Mouse (Mus musculus) MEL-GATA-1-ER (cell line): ENCODE data around the gene Commd4.

Source experiments
- DNase-seq: peaks from one replicate; pipeline ENCODE4 v3.0.0-alpha.2; 2012; ENCODE audit warnings: low read depth; ENCODE audit errors: extremely low read depth

Gene Commd4

DNA sequence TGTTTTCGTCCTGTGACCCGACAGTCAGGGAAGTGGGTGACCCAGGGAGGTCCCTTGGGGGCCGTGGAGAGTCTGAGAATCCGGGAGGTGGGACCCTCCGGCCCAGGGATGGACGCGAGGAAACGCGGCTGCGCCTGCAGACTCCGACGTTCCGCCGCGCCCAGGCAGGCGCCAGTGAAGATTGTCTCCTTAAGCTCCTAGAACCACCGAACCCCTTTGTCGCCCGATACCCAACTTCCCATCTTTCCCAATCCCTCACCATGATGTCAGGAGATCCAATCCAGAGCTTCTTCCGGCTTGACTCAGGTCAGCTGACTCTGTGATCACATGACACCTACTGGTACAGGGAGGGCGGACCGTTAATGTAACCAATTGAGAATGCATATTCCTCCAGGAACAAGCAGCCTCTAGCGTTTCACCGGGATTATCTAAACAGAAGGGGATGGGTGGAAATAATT, at the start of gene Commd4:
Gene Commd4, minus strand, starts transcription at position 319 of the 458 bp plus-strand sequence.
- DNase-seq, result peak; percentile 93

DNA sequence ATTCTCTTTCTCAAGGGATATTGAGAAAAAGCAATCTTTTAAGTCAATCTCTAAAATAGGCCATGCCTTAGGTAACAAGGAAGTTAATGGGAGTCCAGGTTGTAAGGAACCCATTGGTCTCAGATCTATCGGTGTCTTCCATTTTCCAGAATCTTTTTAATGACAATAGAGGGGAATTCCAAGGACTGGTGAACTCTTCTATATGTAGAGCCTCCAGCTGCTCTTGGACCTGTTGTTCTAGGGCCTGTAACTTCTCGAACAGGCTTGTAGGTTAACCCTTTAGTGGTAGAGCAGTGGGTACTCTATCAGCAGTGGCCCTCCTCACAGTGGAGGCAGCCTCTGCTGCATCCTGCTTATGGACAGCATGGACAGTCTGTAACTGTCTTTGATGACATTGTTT, 48.8 kb upstream of the Commd4 start:
- no peak for DNase-seq

DNA sequence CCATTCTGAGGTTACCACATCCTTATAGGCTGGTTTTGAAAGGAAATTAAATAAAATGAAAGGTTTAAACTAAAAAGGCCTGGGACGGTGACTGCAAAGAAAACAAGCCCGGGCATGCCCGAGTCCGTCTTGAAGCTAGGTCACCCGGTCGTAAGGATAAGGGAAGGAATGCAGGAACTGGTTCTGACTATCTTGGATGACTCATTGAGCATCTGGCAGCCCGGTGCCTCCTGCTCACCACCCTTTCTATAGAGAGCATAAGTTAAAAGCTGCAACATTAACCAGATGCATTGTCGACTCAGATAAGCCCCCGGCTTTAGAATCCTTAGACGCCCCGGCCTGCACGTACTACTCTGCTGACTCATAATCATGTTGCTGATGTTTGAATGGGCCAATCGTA, 45.4 kb upstream of the Commd4 start:
- DNase-seq, result peak; percentile 68

DNA sequence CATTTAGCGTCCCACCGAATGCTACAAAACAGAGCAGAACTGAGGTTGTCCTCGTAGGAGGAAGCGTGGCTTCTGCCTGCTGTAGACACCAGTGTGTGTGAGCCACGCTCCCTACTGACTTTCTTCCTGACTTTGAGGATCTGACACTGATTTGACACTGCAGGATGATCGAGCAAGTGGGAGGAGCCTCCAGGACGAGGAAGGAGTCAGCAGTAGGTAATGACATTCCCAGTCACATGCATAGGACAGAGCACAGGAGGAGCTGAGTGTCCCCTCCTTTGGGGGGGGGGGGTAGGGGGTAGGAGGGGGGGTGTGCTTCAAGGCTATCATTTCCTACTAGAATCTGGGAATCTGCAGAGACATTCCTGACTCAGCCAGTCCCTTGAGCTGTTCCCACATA, 44.9 kb upstream of the Commd4 start:
- DNase-seq, result no peak

DNA sequence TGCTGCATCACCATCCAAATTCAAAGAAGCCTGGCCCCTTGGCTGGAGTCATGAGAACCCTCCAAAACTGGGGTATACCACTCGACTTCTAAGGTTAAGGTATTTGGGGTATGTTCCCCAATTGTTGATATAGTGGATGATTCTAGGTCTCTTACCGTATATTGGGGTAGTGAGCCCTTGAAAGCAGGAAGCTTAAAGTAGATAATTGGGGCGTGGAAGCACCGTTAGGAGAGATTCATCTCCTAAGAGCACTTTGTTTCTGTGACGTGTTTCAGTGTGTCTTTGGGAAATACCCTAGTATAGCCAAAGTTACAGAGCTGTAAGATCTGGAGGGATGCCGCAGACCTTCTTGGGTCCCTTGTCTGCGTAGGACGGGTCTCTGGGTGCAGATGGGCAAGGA, 39.3 kb upstream of the Commd4 start:
- DNase-seq, result peak; percentile 62

DNA sequence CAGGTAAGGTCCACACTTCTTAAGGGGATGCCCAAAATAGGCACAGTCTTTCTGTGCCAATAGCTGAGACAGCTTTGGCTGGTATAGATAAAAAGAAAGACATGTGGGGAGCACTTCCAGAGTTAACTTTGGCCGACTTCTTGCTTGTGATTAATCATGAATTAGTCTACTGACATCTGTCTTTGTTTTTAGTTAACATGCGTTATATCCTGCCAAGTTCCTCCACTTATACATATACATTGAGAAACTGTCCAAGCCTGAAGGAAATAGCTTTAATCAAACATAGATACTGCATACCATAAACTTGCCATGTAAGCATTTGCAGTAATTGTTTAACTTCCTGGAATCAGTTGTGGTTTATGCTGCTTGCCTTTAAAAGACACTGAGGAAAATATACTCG, 38.6 kb upstream of the Commd4 start:
- no peak for DNase-seq

DNA sequence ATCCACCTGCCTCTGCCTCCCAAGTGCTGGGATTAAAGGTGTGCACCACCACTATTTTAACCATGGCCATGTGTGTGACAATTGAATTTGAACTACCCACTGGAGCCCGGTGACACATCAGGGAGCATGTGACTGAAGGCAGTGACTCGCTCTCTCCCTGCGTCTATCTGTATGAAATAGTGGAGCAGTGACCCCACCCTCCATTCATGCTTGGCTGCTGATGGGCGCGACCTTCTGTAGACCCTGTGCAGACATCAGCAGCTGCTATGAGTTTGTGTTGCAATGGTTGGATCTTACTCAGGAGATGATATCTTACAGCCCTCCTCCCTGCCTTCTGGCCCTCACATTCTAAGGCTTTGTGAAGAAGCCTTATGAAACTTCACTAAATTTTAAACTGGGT, 10.3 kb upstream of the Commd4 start:
- DNase-seq, result no peak

DNA sequence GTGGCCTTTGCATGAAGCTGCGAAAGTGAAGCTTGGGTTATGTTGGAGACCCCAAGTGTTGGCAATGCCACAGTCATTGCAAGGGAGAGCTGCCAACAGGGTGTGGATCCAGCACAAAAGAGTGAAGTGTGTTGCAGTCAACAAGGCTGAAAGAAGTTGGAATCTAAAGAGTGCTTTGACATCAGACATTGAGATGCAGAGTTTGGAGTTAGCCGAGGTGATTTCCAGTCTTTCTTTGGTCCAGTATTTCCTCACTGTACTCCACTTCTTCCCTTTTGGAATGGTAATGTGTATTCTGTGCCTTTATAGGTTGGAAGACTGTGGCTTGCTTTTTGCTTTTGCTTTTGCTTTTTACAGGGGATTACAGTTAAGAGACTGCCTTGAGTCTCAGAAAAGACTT, 8.0 kb upstream of the Commd4 start:
- no peak for DNase-seq

DNA sequence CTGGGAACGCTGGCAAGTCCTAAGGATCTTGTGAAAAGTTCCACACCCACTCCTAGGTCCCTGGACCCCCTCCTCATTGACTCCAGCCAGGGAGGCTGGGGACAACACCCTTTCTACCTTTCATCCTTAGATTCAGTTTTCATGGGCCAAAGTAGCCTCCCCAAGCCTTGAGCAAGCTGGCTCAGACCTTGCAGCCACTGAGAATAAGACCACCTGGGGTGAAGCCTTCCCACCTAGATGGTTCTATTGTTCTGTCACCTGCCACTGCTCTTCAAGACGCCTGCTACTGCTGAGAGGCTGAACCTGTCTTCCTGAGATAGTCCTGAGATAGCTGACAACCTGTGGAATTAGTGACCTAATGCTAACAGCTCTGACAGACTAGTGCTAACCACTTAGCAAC, 5.0 kb upstream of the Commd4 start:
- DNase-seq, result no peak

DNA sequence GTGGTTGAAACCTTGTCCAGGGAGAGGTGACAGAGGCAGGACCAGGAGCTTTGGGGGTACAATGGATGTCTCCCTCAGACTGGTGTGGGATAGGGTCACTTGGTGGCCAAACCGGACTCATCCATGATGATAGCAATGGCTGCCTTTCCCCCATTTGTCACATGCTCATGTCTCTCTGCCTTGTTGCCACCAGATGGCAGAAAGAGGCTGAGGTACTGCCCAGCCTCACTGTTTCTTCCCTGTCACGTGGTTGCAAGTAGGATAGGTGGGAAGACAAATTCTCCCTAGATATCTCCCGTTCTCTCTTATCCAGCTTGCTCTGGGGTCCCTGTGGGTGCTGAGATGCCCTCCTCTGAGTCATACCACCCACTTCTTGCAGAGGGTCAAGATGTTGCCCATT, 4.4 kb upstream of the Commd4 start:
- DNase-seq, result peak; percentile 53

DNA sequence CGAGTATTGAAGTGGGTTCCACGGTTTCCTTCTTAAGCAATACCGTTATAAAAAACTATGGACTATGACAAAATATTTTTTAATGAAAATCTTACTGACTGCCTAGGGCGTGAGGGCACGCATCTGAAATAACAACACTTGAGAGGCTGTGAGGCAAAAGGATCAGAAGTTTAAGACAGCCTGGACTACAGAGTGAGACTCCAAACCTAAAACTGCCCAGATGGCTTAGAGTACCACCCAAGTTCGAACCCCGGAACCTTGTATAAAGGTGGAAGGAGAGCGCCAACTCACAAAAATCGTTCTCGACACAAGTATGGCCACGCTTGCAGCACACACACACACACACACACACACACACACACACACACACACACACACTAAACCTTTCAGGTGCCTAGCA, 375 bp upstream of the Commd4 start:
- no peak for DNase-seq

DNA sequence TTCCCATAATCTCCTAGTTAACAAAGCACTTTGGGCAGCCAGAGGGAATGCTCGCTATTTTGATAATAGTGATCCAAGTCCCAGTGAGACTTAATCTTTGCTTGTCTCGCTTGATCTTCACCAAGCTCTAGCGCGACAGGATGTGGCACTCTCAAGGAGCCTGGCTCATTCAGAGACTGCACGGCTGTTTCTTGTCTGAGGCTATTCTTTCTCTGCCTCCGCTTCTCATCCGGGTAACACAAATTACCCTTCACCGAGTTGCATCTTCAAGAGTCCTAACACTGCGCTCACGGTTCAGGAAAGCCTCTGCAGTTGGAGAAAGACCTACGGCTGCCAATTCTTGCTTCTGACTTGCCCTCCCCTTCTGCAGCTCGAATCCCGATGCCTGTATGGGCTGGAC, 632 bp downstream of the Commd4 start:
- DNase-seq, result no peak

DNA sequence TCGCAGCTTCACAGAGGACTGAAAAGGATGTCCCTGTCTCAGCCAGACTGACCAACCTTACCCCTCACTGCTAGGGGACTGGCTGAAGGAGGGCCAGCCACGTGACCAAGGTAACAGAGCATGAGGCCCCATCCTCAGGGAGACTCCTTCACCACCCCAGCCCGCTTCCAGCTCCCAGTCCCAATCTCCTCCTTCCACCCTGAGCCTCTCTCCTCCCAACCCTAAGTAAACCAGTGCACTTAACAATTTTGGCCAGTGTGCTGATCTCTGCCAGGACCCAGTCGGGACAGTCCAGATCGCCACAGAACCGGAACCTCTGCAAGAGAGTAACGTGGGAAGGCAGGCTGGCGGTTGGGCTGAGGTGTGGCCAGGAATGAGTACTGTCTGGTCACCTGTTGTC, 1.3 kb downstream of the Commd4 start:
- DNase-seq, result no peak

DNA sequence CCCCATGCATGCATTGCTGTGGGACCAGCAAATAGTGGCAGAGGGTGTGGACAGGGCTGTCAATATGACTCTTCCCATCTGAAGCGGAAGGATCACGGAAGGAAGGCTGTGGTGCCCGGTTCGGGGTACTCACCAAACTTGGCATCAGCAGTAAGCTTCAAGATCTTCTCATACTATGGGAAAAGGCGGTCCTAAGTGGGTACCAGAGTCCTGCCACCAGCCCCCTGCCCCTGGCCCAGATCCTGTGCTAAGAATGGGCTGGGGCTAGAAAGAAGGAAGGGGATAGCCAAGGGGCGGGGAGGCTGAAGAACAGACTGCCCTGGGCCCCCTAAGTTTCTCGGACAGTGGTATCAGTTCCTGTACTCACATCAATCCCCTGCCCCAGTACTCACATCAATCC, 1.7 kb downstream of the Commd4 start:
- no peak for DNase-seq

DNA sequence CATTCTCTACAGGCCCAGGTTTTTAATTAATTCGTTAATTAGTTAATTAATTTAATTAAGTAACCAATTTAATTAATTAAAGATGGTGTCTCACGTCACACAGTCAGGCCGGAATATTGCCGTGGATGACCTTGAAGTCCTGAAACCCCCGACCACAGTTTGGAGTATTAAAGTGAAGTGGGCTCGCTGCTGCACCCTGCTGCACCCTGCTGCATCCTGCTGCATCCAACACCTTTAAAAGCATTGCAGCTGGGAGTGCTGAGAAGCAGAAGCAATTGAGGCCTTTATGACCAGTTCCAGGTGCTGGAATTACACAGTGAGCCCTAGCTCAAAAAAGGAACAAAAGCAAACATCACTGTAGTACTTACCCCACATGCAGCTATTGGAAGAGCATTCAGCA, 5.8 kb downstream of the Commd4 start:
- DNase-seq, result no peak

DNA sequence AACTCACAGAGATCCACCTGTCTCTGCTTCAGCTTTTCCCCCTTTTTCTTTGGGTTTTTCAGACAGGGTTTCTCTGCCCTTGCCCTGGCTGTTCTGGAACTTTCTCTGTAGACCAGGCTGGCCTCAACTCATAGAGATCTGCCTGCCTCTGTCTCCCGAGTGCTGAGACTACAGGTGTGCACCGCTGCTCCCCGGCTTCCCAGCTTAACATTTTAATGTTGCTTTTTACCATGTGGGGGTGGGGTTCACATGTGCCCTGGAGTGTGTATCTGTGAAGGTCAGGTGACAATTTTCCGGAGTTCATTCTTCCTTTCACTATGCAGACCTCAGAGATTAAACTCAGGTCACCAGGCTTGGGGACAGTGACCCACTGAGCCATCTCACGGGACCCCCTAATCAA, 7.9 kb downstream of the Commd4 start:
- no peak for DNase-seq

DNA sequence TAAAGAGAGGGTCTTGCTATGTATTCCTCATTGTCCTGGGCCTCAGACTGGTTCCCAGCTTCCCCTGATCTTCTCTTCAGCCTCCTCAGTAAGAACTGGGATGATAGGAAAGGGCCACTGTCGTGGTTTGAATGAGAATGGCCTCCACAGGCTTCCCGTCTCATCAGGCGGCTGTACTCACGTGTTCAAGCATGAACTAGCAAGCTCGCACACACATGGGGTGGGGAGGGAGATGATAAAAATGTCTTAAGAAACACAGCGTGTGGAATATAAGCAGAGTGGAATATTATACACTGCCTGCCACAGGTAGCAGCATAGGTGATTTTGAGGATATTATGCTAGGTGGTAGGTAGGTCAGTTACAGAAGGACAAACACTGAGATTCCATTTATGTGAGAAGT, 9.1 kb downstream of the Commd4 start:
- DNase-seq, result no peak

DNA sequence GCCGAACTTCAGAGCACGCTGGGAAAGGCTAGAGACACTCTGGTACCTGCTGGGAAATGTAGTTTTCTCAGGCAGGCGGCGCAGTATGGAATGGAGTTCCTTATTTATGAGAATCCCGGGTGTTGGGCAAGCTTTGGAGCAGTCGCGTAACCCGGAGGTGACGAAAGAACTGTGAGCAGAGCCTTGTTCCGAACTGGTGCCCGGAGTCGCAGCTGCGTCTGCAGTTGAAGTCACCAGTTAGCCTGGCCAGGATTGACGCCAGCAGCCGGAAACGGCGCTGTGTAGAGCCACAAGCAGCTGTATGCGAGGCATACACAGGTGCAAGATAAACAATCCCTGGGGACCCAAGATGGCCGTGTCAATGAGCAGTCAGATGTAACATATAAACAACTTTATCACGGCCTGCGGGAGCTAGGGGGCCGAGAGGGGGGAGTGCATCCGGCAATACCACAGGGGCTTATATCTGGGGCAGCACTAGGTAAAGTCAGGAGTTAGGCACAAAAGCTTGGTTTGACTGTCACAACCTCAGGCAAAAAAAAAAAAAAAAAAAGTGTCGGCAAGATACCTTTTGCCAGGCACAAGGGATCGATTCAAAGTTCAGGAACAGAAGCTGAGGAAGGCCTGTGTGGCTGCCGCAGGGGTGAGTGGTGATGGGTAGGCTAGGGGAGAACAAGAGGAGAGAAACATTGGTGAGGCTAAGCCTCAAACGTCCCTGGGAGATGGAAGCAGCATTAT, 9.8 kb downstream of the Commd4 start, which contains the start of gene Neil1:
Gene Neil1, minus strand, starts transcription at position 162 of the 735 bp plus-strand sequence.
- peak; percentile 88 for DNase-seq

DNA sequence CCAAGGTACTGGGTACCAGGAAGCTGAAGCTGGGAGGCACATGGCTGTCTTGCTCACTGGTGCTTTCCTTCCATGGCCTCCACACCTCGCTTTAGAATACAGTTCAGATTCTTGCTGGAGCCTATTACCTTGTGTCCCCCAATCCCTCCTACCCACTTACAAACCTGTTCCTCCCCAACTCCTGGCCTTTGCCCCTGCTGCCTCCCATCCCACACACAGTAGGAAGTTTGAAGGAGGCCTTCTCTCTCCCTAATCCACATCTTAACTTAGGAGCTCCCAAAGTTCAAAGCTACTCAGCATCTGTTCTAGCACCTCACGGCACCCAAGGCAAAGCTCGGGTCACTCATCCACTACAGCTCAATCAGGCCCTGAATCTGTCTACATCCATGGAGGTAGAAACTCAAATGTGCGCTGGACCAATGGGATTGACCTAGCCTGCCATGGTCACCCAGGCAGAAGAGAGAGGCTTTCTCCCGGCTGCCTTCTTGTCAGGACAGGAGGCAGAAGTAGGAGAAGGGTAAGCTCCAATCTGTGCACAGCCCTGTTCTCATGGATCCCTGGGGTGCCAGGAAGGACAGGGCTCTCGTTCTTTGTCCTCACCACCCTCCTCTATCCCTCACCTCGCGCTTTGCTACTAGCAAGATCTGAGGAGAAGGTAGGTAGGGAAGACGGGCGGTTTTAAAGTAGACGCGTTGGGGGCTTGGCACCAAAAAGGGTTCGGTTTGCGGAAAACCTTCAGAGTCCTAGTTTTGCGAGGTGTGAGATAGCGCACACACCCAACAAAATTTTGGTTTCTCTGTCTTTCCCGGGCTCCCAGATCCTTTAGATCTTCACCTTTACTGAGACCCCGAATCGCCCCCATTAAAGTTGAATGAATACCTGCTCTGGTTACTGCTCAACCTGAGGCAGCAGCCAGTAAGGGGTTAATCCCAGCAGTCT, 10.7 kb downstream of the Commd4 start:
- no peak for DNase-seq

DNA sequence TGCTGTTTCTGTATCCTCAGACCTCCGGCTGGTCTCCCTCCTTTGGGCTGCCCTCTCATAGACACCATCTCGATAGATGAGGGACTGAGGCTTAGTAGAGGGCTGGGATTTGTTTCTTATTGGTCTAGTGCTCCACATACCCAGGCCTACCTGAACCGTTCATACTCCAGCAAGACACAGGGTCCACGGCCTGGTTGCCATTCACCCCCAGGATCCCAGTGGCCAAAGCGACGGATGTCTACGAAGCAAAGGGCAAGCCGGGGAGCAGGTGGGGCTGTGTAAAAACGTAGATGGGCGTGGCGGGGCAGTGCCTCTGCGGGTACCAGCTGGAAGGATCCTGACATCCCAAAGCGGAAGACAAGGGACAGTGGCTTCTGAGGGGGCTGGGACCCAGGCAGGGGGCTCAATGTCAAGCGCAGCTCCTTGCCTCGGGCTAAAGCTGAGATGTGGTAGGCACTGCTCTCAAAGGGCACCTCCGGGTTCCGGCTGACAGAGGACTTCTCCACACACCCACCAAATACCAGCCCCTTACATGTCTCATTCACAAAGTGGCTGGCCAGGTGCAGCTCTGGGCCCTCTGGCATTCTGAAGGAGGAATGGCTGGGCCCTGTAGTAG, 11.6 kb downstream of the Commd4 start:
- no peak for DNase-seq

DNA sequence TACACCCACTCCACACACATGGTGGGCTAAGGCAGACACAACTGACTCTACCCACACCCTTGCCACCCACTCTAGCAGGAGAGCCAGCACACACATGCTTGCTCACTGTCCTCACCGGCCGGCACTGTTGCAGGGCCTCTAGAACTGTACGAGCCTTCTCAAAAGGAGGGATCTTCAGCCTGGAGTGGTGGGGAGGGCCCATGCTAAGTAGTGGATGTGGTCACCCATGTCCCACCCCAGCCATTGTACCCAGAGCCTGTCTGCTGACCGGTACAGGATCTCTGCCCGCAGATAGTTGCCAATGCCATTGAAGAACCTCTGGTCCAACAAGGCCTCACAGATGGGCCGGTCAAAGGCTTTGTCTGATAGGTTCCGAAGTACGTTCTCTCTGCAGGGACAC, 13.3 kb downstream of the Commd4 start:
- DNase-seq, result no peak

DNA sequence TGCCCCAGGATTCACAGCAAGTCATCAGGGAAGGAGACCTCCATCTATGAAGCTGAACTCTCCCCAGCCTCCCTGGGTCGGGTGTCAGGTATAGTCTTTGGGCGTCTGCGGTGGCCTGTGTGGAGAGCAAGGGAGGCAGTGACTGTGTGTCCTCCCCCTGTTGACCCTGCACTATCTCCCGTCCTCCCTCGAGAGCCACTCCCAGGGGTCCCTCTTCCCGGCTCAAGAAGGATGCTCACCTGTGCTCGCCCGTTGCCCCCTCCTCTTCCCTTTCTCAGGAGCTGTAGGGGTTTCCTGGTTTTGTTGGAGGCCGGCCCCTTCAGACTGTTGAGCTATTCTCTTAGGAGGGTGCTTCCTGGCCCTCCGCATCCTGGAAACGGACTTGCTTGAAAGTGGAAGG, 14.9 kb downstream of the Commd4 start:
- no peak for DNase-seq
